Mouse (Mus musculus) cortical plate, adult 2 months (tissue): Measurements from ENCODE around the gene Abcc9.

Experiments used
- CTCF ChIP-seq: fragments of 200-500 bp; IDR thresholded peaks from 2 replicates; pipeline ENCODE4 v1.5.1; 2011; ENCODE audit warnings: mild to moderate bottlenecking, control low read depth, low read length; ENCODE audit not compliant: insufficient read depth; ENCODE audit errors: extremely low read depth
- POLR2A ChIP-seq: fragments of 200-500 bp; IDR thresholded peaks from 2 replicates; pipeline ENCODE4 v1.6.1; 2011; ENCODE audit warnings: mild to moderate bottlenecking, low read length, control low read depth; ENCODE audit not compliant: insufficient read depth; ENCODE audit errors: extremely low read depth

DNA sequence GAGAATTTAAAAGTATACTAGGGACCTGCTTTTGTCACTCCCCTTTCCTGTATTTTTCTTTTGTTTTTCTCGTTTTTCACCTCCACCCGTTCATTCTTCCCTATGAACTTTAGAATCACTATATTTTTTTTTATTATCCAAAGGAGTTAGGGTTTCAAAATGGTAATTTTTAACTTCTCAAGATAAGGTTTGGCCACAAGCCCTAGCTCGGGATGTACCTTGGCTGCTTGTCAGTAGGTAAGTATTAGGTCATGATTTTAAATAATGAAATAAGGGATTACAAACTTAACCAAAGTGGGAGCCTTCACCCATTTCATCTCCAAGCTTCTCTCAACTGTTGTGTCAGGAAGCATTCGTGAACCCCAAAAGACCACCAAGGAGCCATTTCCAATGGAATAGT is 23.9 kb upstream of the Abcc9 start:
- TF ChIP-seq CTCF, result no peak
- no peak for TF ChIP-seq POLR2A
